Mouse (Mus musculus) forelimb bud, embryonic 11.5 days (tissue): Measurements from ENCODE around the gene Aifm1.

ENCODE experiments used
- DNase-seq: peaks from one replicate; pipeline ENCODE4 v3.0.0-alpha.2; 2012; ENCODE audit warnings: low read depth, low spot score

The Aifm1 gene

GRCm38 (mm10) chrX:48425280-48425679 is 88.1 kb downstream of the Aifm1 start:
- no peak for DNase-seq
